Mouse (Mus musculus) 3134 (cell line): Measurements from ENCODE around the gene E2f8.

Source experiments
- DNase-seq: peaks from one replicate; pipeline ENCODE4 v3.0.0-alpha.2; 2011; ENCODE audit warnings: low spot score; ENCODE audit not compliant: insufficient read length; ENCODE audit errors: extremely low read depth

The E2f8 gene

DNA sequence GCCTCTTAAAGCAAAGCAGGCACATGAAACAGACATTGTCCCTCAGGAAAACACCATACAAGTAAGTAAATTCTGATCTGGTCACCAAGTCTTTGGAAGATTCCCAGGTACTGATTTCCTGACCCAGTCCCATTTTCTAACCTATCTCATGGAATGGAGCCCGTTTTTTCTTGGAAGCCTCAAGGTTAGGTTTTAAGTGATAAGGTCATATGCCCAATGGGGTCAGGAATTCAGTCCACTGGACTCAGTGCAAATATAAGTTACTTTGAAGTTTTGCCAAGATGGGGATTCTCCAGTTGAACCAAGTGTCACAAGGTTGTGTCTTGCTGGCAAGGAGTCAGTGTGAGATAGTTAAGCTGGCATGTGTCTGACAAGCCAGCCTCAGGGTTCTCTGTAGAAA lies 56.7 kb downstream of the E2f8 start:
- DNase-seq = no peak

- no peak for DNase-seq
These were observed 57.8 kb downstream of the E2f8 start for GRCm38 (mm10) chr7:48823621-48824020.

DNA sequence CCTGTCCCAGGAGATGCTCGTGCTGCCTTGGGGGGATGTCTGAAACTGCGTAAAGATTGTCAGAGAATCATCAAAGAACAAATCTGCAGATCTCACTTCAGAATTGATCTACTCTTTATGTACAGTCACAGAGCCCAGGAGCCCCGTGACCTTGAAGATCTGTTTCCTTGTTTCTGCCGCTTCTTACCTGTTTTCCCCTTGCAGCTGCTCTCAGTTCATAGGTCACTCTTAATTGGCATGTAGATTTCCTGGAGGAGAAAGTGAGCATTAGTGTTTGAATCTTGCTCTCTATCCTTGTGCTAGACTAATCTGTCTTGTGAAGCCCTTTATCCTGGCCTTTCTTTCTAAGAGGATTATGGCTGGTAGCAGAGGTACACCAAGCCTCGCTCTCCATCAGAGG lies 59.7 kb downstream of the E2f8 start:
- no peak for DNase-seq
